Mouse (Mus musculus) spleen, postnatal 36 days (tissue): Measurements from ENCODE around the gene Tmcc1.
"Not testable (repeated sequence)": the region's sequence is repeated elsewhere in the genome, so short reads cannot be mapped to it uniquely, and the experiment has no call there.

Source experiments
- DNase-seq, 2 experiments: peaks; one replicate each; pipeline ENCODE4 v3.0.0; 2022; ENCODE audit warnings: low spot score in 2 of 2, mixed read lengths in 1 of 2

The Tmcc1 gene

DNA sequence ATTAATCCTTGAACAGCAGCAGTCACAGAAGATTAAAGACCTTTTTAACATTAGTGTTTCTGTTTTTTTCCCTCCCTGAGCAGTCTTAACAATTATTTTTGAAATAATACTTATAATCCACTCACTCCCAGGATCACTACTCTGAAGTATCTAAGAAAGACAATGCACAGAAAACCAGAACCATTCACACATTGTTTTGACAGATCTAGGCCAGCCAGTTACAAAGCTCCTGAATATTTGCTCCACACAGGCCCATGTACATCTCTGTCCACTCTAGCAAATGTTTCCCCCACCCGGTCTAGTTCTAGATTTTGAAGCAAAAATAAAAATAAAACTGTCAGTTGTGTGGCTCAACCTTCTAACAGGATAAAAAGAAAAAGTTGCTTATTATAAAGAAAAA lies 45.9 kb downstream of the Tmcc1 start:
- no peak for DNase-seq

DNA sequence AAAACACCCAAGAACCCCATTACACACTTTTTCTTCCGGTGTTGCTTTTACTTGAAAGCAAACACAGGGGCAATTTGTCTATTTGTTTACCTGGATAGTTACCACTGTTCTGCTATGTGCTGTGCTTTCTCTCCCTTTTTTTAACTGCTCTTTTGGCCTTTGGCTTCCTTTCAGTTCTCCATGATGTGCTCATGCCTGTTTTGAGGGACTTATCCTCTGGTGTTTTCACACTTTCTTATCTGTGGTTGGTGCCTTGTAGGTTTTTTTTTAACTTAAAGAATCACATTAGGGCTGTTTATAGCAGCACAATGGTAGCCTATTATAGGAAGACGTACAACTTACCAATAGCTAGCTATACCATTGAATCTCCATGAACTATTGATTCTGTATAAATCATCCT lies 51.6 kb downstream of the Tmcc1 start:
- no peak for DNase-seq

DNA sequence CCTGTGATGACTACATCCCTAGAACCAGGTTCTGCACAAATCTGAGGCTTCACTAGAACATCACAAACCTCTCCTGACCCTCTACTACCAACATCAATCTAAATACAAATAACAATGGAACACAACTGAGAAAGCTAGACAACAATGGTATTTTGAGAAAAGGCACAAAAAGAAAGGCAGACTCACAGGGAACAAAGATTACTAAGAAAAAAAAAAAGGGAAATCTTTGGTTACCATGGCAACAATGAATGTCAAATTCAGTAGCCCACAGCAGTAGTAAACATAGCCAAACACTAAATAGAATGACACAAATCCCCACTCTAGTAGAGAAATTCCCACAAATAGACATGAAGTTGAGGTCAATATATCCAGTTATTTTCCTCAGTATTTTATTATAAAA lies 52.5 kb downstream of the Tmcc1 start:
- DNase-seq, result no peak

DNA sequence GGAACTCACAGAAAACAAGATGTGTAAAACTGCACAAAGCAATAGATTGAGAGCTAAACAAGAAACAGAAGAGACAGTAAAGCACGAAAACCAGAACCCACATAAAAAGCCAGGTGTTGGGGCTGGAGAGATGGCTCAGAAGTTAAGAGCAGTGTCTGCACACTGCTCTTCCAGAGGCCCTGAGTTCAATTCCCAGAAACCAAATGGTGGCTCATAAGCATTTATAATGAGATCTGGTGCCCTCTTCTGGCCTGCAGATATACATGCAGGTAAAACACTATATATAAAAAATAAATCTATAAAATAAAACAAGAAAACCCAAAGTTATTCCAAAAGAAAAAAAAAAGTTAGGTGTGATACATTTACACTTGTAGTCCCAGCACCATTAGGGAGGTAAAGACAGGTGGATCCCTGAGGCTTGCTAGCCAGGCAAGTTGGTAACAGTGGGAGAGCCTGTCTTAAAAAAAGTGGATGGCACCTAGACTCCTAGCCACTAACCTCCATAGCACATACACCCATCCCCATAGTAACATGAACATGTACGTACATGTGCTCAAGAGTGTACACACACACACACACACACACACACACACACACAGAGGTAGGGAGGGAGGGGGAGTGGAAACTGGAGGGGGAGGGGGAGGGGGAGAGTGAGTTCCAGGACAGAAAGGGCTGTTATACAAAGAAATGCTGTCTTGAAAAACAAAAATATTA lies 54.0 kb downstream of the Tmcc1 start:
- no peak for DNase-seq

DNA sequence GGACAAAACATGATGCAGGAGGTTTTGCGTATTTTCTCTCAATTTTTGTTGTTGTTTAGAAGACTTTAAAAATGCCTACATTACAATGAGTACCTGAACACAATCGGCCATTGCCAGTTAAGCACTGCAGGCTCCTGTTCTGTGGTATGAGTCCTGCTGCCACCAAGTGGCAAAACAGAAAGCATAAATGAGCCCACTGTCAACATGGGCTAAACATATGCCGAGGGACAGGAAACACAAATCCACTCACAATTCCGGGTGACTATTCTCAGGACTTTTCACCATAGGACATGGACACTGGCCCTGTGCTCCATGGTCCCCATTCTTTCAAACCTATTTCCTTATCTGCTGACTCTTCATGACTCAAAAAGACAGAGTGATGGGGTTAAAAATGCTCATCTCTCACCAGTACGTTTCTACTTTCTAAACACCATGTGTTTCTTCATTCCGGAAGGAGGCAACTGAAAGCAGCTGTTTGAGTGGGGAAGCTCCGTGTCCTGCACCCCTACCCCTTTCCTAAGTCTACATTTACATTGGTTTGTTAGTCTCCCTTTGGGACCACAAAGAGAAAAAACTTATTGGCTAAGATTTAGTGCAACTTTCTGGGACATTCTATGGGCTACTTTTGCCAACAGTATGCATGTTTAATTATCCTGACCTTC lies 57.2 kb downstream of the Tmcc1 start:
- DNase-seq, result peak; percentile 20 to 38

DNA sequence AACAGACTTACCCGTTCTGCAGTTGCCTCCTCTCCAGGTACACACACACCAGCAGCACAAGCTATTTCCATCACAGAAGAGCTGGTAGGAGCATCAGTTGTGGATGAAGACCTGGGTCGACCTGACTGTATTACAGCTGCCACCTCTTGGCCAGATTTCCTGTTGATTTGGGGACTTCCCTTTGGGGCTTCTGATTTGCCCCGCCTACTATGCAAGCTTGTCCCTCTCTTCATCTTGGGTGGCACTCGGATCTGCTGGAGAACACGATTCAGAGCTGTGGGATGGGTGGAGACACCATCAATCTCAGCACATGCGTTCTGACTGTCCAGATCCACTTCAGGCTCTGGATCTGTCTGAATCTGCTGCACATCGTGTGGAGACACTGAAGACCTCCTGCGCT lies 59.5 kb downstream of the Tmcc1 start:
- DNase-seq, result peak in 1 of 2 experiments; percentile 16

DNA sequence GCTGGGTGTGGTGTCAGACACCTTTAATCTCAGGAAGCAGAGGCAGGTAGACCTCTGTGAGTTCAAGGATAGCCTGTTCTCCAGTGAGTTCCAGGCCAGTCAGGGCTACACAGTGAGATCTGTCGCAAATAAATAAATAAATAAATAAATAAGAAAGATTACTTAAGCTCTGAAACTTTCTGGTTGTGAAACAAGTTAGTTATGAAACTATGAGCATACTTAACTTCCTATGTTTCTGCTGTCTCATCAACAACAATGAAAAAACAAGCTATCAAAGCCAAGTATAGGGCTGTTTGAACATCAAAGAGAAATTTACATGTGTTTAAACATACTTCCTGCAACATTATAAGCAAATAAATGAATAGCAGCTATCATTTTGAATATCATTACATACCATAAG lies 61.5 kb downstream of the Tmcc1 start:
- no peak for DNase-seq

DNA sequence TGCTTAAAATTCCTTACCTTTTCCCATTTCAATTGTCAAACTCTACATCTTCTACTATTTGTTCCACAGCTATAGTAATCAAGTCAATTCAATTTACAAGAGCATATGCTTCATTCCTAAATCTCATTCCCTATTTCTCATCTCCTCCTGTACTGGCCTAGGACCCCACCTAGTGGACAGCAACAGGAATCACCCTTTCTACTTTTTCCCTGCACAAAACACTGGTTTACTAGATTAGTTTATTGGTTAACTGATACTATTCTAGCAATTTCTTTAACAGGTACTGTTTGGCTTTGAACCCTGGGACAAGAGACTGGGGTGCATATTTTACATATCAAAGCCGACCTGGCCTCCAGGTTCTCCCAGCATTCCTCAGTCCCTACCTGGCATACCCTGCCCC lies 64.6 kb downstream of the Tmcc1 start:
- no peak for DNase-seq

DNA sequence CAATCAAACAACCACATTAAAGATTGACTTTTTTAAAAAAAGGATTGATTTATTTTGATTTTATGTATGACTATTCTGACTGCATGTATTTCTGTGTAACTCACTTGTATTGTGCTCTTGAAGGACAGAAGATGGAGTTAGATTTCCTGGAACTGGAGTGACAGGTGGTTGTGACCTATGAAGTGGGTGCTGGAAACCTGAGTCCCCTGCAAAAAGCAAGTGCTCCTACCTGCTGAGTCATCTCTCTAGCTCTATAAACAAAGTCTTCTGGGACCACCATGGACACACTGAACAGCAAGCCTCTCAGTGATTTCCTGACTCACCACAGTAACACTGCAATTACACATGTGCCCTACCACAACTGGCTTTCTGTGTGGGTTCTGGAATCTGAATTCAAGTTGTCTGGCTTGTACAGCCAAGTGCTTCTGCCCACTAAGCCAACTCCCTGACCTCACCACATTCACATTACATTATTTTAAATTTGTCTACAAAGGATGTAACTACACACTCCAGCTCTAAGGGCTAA lies 65.3 kb downstream of the Tmcc1 start:
- no peak for DNase-seq

DNA sequence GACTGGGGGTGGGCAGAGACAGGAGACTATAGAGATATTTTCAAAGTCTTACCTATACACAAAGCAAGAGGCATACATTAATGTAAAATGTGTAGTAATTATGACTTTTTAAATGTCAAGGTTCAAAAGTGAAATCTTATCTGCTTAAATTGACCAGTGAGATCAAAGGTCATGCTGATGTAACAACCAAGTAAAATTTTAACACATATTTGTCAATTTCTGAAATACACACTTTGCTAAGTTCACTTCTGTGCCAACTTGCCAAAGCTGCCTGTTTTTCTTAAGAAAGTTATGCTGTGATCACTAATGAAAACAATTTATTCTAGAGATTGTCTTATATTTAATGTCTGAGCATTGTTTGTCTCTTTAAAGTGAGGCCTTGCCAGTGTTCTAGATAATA lies 66.7 kb downstream of the Tmcc1 start:
- DNase-seq, result no peak

DNA sequence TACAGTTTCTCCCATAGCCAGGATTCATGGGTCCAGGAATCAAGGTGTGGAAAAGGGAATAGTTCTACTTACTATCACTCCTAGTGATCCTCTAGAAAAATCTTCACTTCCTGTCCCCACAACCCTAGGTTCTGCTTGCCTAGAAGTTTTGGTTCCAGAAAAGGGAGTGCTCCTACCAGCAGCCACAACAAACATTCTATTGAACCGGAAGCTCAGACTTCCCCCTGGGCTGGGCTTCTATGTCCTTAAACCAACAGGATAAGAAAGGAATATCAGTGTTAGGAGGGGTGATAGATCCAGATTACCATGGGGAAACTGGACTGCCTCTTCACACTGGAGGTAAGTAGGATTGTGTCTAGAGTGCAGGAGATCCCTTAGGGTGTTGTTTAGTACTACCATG lies 70.4 kb downstream of the Tmcc1 start:
- no peak for DNase-seq

DNA sequence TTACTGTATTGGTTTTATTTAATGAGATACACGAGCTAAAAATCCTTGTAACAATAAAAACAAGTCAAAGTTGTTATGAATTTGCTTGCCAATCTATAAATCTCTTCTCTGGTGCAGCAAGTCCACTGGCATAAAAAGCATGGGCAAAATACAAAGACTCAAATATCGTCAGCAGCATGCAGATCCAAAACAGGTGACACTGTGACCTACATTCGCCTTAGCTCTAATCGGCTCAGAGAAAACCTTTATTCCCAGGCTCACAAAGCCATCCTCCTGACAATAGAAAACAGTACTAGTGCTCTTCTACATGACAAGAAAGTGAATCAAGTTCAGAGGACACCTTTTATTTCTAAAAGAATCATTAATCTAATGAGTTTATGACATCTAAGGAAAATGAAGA lies 73.6 kb downstream of the Tmcc1 start:
- no peak for DNase-seq

DNA sequence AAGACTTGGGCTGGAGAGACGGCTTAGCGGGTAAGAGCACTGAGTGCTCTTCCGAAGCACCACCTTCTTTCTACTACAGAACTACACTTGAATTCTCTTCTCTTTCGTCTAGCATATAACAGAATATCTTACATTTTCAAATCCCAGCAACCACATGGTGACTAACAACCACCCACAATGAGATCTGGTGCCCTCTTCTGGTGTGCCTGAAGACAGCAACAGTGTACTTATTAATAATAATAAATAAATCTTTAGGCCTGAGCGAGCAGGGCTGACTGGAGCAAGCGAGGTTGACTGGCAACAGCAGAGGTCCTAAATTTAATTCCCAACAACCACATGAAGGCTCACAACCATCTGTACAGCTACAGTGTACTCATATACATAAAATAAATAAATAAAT lies 76.7 kb downstream of the Tmcc1 start:
- not testable (repeated sequence) for DNase-seq

DNA sequence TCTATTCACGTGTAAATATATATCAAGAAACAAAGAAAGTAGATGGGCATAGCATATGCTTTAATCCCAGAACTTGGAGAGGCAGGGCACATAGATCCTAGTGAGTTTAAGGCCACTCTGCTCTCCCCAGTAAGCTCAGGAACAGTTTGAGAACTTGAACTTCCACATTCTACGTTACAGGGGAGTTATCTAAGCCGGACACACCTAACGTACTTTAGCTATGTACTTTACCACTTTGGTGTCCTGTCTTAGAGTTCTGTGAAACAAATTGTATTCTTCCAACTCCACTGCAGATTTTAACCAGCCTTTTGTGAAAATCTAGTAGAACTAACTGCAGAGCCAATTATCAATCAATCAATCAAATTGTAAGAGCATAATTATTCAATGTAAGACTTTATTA lies 82.7 kb downstream of the Tmcc1 start:
- DNase-seq, result no peak

DNA sequence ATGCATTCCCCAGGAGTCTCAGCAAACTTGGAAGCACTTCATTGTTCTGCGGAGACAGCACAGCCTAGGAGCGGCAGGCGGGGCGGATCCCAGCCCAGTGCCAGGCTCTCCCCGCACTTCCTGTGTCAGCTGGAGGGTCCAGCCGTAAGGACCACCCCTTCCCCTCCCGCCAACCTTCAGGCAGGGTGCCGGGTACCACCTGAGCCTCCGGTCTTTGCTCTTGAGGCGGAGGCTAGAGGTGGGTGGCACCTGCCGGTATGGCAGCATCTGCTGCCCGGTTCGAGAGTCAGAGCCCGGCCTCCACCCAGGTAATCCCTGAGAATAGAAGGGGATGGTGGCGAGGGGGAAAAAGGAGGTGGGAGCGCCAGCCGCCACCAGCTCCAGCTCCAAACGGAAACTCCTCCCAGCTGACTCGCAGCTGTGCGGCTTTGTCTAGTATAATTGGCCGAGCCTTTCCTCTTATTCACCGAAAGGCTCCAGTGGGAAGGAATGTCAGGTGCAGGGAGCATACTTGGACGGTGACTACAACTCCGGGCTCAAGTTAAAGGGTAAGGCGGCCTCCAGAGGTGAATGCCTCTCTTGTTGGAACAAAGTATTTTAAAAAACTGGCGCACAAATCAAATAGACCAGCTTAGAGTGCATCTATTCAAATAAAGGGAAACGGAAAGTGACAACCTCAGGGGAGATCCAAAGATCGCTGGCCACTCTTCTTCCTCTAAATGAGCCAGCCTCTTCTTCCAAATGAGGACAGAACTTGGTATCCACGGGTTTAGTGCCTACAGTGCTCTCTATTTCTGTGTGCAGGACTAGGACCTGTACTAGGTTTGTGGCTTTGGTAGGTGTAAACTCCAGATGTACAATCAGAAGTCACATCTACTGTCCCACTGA lies 85.6 kb downstream of the Tmcc1 start:
- no peak for DNase-seq

DNA sequence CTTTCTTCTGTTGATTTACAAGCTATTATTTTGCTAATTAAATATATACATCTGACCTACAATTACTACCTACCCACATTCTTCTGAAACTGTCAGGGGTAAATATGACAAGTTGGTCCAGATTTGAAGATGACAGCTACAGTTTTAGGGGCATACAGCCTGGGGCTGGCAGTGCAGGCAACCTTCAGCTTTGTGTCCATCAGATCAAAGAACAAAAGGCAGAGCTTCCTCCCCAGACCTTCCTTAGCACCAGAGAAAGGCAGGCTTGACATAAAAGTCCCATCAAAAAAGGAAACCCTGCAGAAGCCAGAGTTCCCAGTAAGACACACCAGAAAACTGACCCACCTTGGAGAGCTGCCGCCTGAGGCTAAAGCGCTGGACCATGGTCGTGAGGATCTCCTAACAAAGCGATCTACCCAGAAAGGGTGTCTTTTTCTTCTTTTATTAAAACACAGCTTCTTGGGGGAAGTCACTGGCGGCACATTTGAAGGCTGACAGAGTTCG lies 86.3 kb downstream of the Tmcc1 start:
- no peak for DNase-seq

DNA sequence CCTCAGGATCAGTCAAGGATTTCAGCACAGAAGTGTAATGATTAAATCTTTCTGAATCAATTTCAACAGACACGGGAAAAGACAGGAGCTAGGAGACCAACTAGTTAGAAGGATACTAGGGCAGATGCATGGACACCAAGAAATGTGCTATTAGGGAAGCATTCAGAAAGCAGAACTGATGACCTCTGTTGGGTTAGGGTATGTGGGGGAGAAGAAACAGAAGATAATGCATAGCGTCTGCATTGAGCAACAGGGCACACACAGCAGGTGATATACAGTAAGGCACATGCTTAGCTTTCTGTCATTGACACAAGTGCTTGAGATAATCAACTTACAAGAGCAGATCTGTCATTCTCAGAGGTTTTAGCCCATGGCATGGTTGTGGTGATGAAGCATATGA lies 95.7 kb downstream of the Tmcc1 start:
- no peak for DNase-seq

DNA sequence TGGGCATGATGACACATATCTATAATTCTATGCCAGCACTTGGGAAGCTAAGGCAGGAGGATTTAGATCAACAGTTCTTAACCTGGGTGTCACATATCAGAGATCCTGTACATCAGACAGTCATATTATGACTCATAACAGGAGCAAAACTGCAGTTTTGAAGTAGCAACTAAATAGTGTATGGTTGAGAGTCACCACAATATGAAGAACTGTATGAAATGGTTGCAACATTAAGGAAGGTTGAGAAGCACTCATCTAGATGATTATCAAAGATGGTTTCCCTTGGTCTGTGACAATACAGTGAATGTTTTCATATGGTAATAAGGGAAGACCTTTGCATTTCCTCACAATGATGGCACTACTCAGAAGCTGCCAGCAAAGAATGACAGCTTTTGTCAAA lies 103.9 kb downstream of the Tmcc1 start:
- DNase-seq, result no peak

DNA sequence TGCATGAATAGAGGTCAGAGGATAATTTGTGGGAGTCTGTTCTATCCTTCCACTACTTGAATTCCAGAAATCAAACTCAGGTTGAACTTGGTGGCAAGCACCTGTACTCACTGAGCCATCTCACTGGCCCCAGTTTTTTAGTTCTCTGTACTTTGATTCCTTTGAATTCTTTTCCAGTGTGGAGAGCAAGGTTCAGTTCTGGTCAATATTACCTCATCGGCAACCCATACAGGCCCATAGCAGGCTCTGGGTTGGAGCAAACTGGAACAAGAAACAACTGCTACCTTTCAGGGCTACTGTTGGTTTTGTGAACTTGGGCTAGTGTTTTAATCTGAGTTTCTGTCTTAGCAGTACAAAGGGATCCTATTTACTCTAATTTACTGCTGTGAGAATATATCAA lies 107.2 kb downstream of the Tmcc1 start:
- DNase-seq, result no peak

DNA sequence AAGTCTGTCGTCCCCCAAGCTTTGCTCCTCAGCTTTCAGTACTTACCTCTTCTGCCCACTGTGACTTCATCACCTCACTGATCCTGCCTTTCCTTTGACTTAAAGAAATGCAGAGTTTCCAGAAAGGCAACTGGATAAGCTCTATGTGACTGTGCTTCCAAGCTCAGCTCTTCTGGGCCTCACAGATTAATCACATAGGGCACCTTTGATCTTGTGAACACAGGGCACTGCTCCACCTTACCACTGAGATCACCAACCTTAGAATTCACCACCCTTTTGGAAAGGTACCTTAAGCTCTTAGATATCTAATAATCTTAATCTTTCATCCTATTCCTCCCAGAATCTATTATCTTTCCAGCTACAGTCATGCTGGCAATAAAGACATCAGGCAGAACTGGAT lies 111.0 kb downstream of the Tmcc1 start:
- DNase-seq, result no peak

DNA sequence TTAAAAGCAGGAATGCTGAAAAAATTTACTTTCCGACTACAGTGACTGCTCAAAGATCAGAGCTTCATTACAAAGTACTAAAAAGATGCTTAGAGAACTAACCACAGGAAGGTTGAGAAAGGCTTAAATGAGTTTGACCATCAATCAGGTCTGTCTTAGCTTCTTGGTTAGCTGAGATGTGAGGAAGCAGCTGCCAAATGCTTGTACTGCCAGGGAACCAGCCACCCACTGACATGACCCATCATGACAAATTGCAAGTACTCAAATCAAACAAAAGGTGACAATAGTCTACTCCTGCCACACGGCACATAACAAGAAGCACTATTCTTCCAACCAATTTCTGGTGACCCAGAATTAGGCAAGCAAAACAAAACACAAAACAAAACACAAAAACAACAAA lies 111.9 kb downstream of the Tmcc1 start:
- DNase-seq, result no peak

DNA sequence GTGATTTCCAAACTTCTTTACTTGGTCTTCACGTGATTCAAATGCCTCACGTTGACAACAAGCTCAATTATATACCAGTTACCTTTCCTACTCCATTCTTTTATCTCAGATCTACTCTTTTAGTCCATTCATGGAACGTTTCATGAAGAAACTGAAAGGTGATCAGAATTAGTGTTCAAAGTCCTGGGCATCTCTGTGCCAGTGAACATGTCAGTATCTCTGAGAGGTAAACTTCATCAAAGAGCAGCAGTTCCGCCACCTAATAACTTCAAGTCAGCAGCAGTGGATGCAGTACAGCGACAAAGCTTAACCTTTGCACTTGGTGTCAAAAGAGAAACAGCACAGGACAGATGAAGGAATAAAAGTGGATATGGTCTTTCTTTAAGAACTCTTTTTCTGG lies 112.5 kb downstream of the Tmcc1 start:
- no peak for DNase-seq
